Mouse (Mus musculus) retina, embryonic 14.5 days (tissue): ENCODE results near the gene Tbc1d2.

ENCODE experiments used
- DNase-seq: peaks from one replicate; pipeline ENCODE4 v3.0.0-alpha.2; 2015; ENCODE audit warnings: low spot score

The Tbc1d2 gene

GRCm38 (mm10) chr4:46650086-46650753 lies at the start of gene Tbc1d2:
Gene Tbc1d2 (minus strand): TSS chr4:46650209.
- peak; percentile 95 for DNase-seq

GRCm38 (mm10) chr4:46696467-46696866 lies 46.5 kb upstream of the Tbc1d2 start:
- DNase-seq = peak; percentile 66

GRCm38 (mm10) chr4:46690565-46690964 lies 40.6 kb upstream of the Tbc1d2 start:
- peak; percentile 47 for DNase-seq

- DNase-seq = no peak
Measured at GRCm38 (mm10) chr4:46690023-46690420, 40.0 kb upstream of the Tbc1d2 start.

- peak; percentile 91 for DNase-seq
Measured at GRCm38 (mm10) chr4:46689397-46690022, 39.5 kb upstream of the Tbc1d2 start.

- DNase-seq = no peak
Measured at GRCm38 (mm10) chr4:46688213-46688832, 38.3 kb upstream of the Tbc1d2 start.

- no peak for DNase-seq
Measured at GRCm38 (mm10) chr4:46684160-46684559, 34.2 kb upstream of the Tbc1d2 start.

- DNase-seq = no peak
Measured at GRCm38 (mm10) chr4:46676646-46677045, 26.6 kb upstream of the Tbc1d2 start.

GRCm38 (mm10) chr4:46675992-46676391 lies 26.0 kb upstream of the Tbc1d2 start:
- no peak for DNase-seq

GRCm38 (mm10) chr4:46675272-46675785 lies 25.3 kb upstream of the Tbc1d2 start:
- DNase-seq = no peak

- no peak for DNase-seq
Measured at GRCm38 (mm10) chr4:46668620-46669019, 18.6 kb upstream of the Tbc1d2 start.

- no peak for DNase-seq
Measured at GRCm38 (mm10) chr4:46666420-46666819, 16.4 kb upstream of the Tbc1d2 start.

GRCm38 (mm10) chr4:46665371-46665774 lies 15.4 kb upstream of the Tbc1d2 start:
- peak; percentile 73 for DNase-seq

- peak; percentile 68 for DNase-seq
Measured at GRCm38 (mm10) chr4:46664123-46665009, 14.4 kb upstream of the Tbc1d2 start.

GRCm38 (mm10) chr4:46661433-46661832 lies 11.4 kb upstream of the Tbc1d2 start:
- DNase-seq = no peak

GRCm38 (mm10) chr4:46658946-46659345 lies 8.9 kb upstream of the Tbc1d2 start:
- no peak for DNase-seq

GRCm38 (mm10) chr4:46657116-46657515 lies 7.1 kb upstream of the Tbc1d2 start:
- peak; percentile 91 for DNase-seq

- DNase-seq = no peak
Measured at GRCm38 (mm10) chr4:46655956-46656355, 5.9 kb upstream of the Tbc1d2 start.

- no peak for DNase-seq
Measured at GRCm38 (mm10) chr4:46655298-46655697, 5.3 kb upstream of the Tbc1d2 start.

GRCm38 (mm10) chr4:46649161-46649560 lies 848 bp downstream of the Tbc1d2 start:
- DNase-seq = no peak

- DNase-seq = no peak
Measured at GRCm38 (mm10) chr4:46643676-46644112, 6.3 kb downstream of the Tbc1d2 start.
